Mouse (Mus musculus): ENCODE measurements around the gene Cyth2.

- no peak for TF ChIP-seq CTCF (IDR thresholded peaks at IDR 0.05; ENCODE audit: extremely low read depth, insufficient read depth, insufficient read length, insufficient replicate concordance)
- TF ChIP-seq POLR2A (IDR thresholded peaks at IDR 0.05; ENCODE audit: low read depth, low read length): no peak
These were observed 6.5 kb upstream of the Cyth2 start for GRCm38 (mm10) chr7:45820913-45821312.
